Mouse (Mus musculus) stomach, embryonic 14.5 days (tissue): ENCODE measurements at regions not wholly inside any gene's neighbourhood (a gene's known extent, or its start where the extent isn't known, plus 50 kb on each side); places are given as distances from the start of the nearest gene placed in this dataset.

Experiments used
- ATAC-seq: fragments of 200-750 bp; cut with Nextera tagmentation; 2 replicates; pipeline ENCODE4 v1.8.0; 2017; ENCODE audit warnings: low read depth, moderate TSS enrichment; ENCODE audit not compliant: insufficient number of reproducible peaks, insufficient read depth, low FRiP score
- H3K27ac ChIP-seq: fragments of 300-500 bp; sonication (generic); 2 replicates; pipeline ENCODE4 v1.5.1; 2014; ENCODE audit warnings: mild to moderate bottlenecking, low read length, moderate library complexity, mixed read lengths
- H3K27me3 ChIP-seq: fragments of 300-500 bp; sonication (generic); 2 replicates; pipeline ENCODE4 v1.6.1; 2014; ENCODE audit warnings: low read length, control low read depth, mixed read lengths; ENCODE audit not compliant: control insufficient read depth, insufficient read depth
- H3K36me3 ChIP-seq: fragments of 300-500 bp; sonication (generic); 2 replicates; pipeline ENCODE4 v1.6.1; 2014; ENCODE audit warnings: mild to moderate bottlenecking, control low read depth, low read length, moderate library complexity, mixed read lengths; ENCODE audit not compliant: control insufficient read depth, insufficient read depth
- H3K4me1 ChIP-seq: fragments of 300-500 bp; sonication (generic); 2 replicates; pipeline ENCODE4 v1.6.1; 2014; ENCODE audit warnings: low read length, control low read depth, mixed read lengths; ENCODE audit not compliant: control insufficient read depth, insufficient read depth
- H3K4me2 ChIP-seq: fragments of 300-500 bp; sonication (generic); replicated peaks from 2 replicates; pipeline ENCODE4 v1.6.1; 2014; ENCODE audit warnings: low read depth, low read length, control low read depth
- H3K4me3 ChIP-seq: fragments of 300-500 bp; sonication (generic); 2 replicates; pipeline ENCODE4 v1.5.1; 2014; ENCODE audit warnings: low read depth, low read length, control low read depth
- H3K9ac ChIP-seq: fragments of 300-500 bp; sonication (generic); replicated peaks from 2 replicates; pipeline ENCODE4 v1.6.1; 2014; ENCODE audit warnings: low read depth, mild to moderate bottlenecking, control low read depth, low read length, moderate library complexity, mixed read lengths
- H3K9me3 ChIP-seq: fragments of 300-500 bp; sonication (generic); 2 replicates; pipeline ENCODE4 v1.6.1; 2016; ENCODE audit warnings: low read depth, low read length, control low read depth; ENCODE audit not compliant: control insufficient read depth
- WGBS: fragments of 180-500 bp; shearing (Covaris S2); extraction: QIAGEN DNeasy Blood & Tissue Kit; methylation state at CpG from one replicate; pipeline ENCODE4 v1.1.7; 2014; 5-methylcytosine and 5-hydroxymethylcytosine counted together

DNA sequence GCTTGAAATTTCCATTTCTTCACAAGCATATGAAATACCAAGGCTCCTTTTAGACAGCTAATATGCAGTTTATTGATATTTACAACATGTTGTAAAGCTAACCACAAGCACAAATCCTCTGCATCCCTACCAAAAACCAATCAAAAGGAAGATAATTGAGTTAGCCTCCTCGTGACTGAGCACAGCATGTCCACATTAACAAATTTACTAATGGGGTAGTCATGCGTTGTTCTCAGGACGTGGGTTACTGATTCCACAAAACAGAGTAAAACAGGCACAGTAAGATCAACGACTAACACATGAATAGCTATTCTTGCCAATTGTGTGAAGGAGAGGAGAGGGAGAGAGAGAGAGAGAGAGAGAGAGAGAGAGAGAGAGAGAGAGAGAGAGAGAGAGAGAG, 169.3 kb upstream of the Lyplal1 start:
- no peaks in the 10 kb centered on the region for H3K9me3 ChIP-seq
- H3K4me2 ChIP-seq, result no peak overlapping the region
- no peaks in the 10 kb centered on the region for H3K36me3 ChIP-seq
- no peak for ATAC-seq
- no peaks in the 10 kb centered on the region for H3K4me1 ChIP-seq
- H3K9ac ChIP-seq, result no peak overlapping the region
- no peak overlapping the region for H3K4me3 ChIP-seq
- H3K27ac ChIP-seq, result no peak overlapping the region
- WGBS, result 76% methylated on average over 4 of the region's 4 CpGs
- no peaks in the 10 kb centered on the region for H3K27me3 ChIP-seq

- no peaks in the 10 kb centered on the region for H3K27me3 ChIP-seq
- WGBS, result 80% methylated on average over 11 of the region's 11 CpGs
- no peaks in the 10 kb centered on the region for H3K9me3 ChIP-seq
- no peak overlapping the region for H3K4me2 ChIP-seq
- no peak overlapping the region for H3K4me3 ChIP-seq
- H3K27ac ChIP-seq, result no peak overlapping the region
- no peak overlapping the region for H3K9ac ChIP-seq
- H3K36me3 ChIP-seq, result no peaks in the 10 kb centered on the region
- no peak for ATAC-seq
- H3K4me1 ChIP-seq, result no peaks in the 10 kb centered on the region
Measured at GRCm38 (mm10) chr1:186277981-186278634, 161.0 kb upstream of the Lyplal1 start.

- H3K4me3 ChIP-seq, result no peak overlapping the region
- no peak overlapping the region for H3K27ac ChIP-seq
- H3K9me3 ChIP-seq, result peaks cover 1% of the 10 kb centered on the region; the same call in 1 of the 2 replicates
- no peaks in the 10 kb centered on the region for H3K36me3 ChIP-seq
- 76% methylated on average over 2 of the region's 2 CpGs for WGBS
- H3K4me2 ChIP-seq, result no peak overlapping the region
- no peaks in the 10 kb centered on the region for H3K4me1 ChIP-seq
- H3K9ac ChIP-seq, result no peak overlapping the region
- H3K27me3 ChIP-seq, result no peaks in the 10 kb centered on the region
- ATAC-seq, result no peak
Measured at GRCm38 (mm10) chr1:186271436-186271835, 154.3 kb upstream of the Lyplal1 start.

DNA sequence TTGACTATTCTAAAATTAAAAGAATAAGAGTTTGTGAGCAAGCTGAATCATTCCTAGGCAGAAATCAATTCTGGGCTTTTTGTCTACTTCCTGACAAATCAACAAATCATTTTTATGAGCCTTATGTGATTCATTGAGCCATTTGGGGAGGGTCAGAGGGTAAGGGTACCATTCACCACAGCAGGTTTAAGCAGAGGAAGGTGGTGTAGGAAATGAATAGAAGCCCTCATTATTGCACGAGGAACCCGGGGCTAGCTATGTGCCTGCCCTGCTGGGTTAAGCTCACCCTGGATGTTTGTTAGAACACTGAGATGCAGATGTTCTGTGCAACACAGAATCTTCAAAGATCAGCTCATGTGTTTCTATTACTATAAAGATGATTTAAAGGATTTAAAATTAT, 150.2 kb upstream of the Lyplal1 start:
- peaks cover 7% of the 10 kb centered on the region for H3K4me1 ChIP-seq
- no peak for ATAC-seq
- no peak overlapping the region for H3K4me3 ChIP-seq
- no peak overlapping the region for H3K4me2 ChIP-seq
- H3K9me3 ChIP-seq, result peaks cover 5% of the 10 kb centered on the region; the same call in 1 of the 2 replicates
- H3K27me3 ChIP-seq, result no peaks in the 10 kb centered on the region
- WGBS, result 32% methylated on average over 2 of the region's 2 CpGs
- no peak overlapping the region for H3K9ac ChIP-seq
- H3K36me3 ChIP-seq, result no peaks in the 10 kb centered on the region
- no peak overlapping the region for H3K27ac ChIP-seq

- WGBS, result 41% methylated on average over 3 of the region's 3 CpGs
- ATAC-seq, result no peak; the same call in 1 of the 2 replicates
- Histone ChIP-seq H3K9me3 (peaks cover 5% of the 10 kb centered on the region; the same call in 1 of the 2 replicates), H3K4me2 (no peak overlapping the region), H3K36me3 (no peaks in the 10 kb centered on the region), H3K4me1 (peaks cover 7% of the 10 kb centered on the region), H3K27me3 (no peaks in the 10 kb centered on the region), H3K9ac (no peak overlapping the region), H3K4me3 (no peak overlapping the region), H3K27ac (peak overlapping the region; percentile 61)
Measured at GRCm38 (mm10) chr1:186264639-186265038, 147.5 kb upstream of the Lyplal1 start.

- Histone ChIP-seq H3K4me3 (no peak overlapping the region), H3K27ac (no peak overlapping the region), H3K27me3 (no peaks in the 10 kb centered on the region), H3K4me1 (peaks cover 7% of the 10 kb centered on the region), H3K4me2 (no peak overlapping the region), H3K36me3 (no peaks in the 10 kb centered on the region), H3K9me3 (peaks cover 5% of the 10 kb centered on the region; the same call in 1 of the 2 replicates), H3K9ac (no peak overlapping the region)
- 35% methylated on average over 7 of the region's 7 CpGs for WGBS
- 0 out of 2 replicates have a peak, but pooled peaks have one; percentile 47 for ATAC-seq
Measured at GRCm38 (mm10) chr1:186263955-186264354, 146.8 kb upstream of the Lyplal1 start.

DNA sequence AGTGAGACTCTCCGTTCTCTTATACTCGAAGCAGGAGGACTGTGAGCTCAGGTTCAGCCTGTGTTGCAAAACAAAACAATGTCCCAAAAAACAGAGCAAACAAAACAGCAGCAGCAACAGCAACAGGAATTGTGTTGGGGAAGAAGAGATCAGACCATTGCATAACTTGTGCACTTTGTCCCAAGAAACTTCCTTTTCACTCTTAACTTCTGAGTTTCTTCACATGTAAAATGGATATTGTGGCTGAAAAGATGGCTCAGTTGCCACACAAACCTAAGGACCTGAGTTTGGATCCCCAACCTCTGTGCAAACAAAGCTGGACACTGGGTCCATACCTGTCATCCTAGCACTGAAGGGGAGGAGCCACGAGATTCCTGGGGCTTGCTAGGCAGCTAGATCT, 146.1 kb upstream of the Lyplal1 start:
- no peak for ATAC-seq
- 64% methylated on average over 3 of the region's 3 CpGs for WGBS
- peaks cover 5% of the 10 kb centered on the region; the same call in 1 of the 2 replicates for H3K9me3 ChIP-seq
- no peak overlapping the region for H3K4me2 ChIP-seq
- no peak overlapping the region for H3K27ac ChIP-seq
- no peak overlapping the region for H3K4me3 ChIP-seq
- H3K36me3 ChIP-seq, result no peaks in the 10 kb centered on the region
- H3K4me1 ChIP-seq, result peaks cover 7% of the 10 kb centered on the region
- no peak overlapping the region for H3K9ac ChIP-seq
- no peaks in the 10 kb centered on the region for H3K27me3 ChIP-seq

DNA sequence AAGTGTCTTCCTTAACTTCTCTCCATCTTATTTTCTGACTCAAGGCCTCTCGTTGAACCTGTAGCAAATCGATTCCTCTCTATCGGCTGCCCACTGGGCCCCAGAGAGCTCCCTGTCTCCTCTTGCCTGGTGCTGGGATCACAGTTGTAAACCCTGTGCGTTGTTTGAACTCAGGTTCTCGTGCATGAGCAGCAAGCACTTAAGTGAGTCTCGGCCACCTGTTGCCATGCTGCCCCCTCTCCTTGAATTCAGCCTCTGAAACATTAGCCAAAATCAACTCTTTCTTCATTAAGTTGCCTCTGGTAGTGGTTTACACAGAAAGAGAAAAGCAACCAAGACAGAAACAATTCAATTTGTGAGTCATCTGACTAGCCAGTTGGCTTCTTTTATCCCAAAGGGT, 144.9 kb upstream of the Lyplal1 start:
- Histone ChIP-seq H3K9ac (no peak overlapping the region), H3K4me3 (no peak overlapping the region), H3K27me3 (no peaks in the 10 kb centered on the region), H3K27ac (no peak overlapping the region), H3K4me1 (peaks cover 7% of the 10 kb centered on the region), H3K9me3 (peaks cover 5% of the 10 kb centered on the region; the same call in 1 of the 2 replicates), H3K4me2 (no peak overlapping the region), H3K36me3 (no peaks in the 10 kb centered on the region)
- ATAC-seq, result no peak
- 61% methylated on average over 6 of the region's 6 CpGs for WGBS
